Mouse (Mus musculus) left cerebral cortex, postnatal 25 days (tissue): ENCODE results near the gene Hdhd5. TPM values are rescaled to one million over a fixed set of nuclear protein-coding genes. Genes with fewer than 3 reads are reported as not detected.
A peak's percentile ranks its signal among the peaks of the same experiment; 100 is the strongest.

ENCODE experiments used
- DNase-seq, 2 experiments: peaks; one replicate each; pipeline ENCODE4 v3.0.0; 2022; ENCODE audit warnings: low spot score in 2 of 2, mixed read lengths in 1 of 2
- intact Hi-C: fragments of 180-260 bp; cut with DNase I; formaldehyde crosslinking; loops from one replicate; pipeline ENCODE4 v1.15.1; 2025
- total RNA-seq, 2 experiments: library from RNA; stranded (reverse); gene quantifications; 2 replicates each; pipeline ENCODE4 v1.2.3; 2021

Hdhd5 gene
- total RNA-seq, 2 experiments from 2014 or later = 33.0 to 37.0 TPM

- no peak for DNase-seq
- intact Hi-C loops = loop anchor here (2.0 kb wide), 1 partner anchor 16 kb away; no protein-coding TSS in a partner anchor
Measured at GRCm38 (mm10) chr6:120464406-120464939, 66.6 kb downstream of the Hdhd5 start.

- intact Hi-C loops = loop anchor here (2.0 kb wide), 1 partner anchor 17 kb away; no protein-coding TSS in a partner anchor
- DNase-seq = no peak
Measured at GRCm38 (mm10) chr6:120463884-120464283, 67.2 kb downstream of the Hdhd5 start.

- DNase-seq = peak; percentile 60 to 66
- intact Hi-C loops = no loop called here
Measured at GRCm38 (mm10) chr6:120463086-120463871, 67.8 kb downstream of the Hdhd5 start, which contains the start of gene Il17ra. Gene Il17ra (plus strand): TSS chr6:120463247.

GRCm38 (mm10) chr6:120462251-120462650 is 68.9 kb downstream of the Hdhd5 start:
- DNase-seq = no peak
- intact Hi-C loops = no loop called here

- intact Hi-C loops = no loop called here
- no peak for DNase-seq
Measured at GRCm38 (mm10) chr6:120461217-120461616, 69.9 kb downstream of the Hdhd5 start.

Other genes with a start within 250 kb of the Hdhd5 start
- under 1 TPM in 1 of 2 experiments, not detected in 1; 0.32 TPM for gene D330020A13Rik, start 237.0 kb downstream of the Hdhd5 start, total RNA-seq
- 1 to 10 TPM in 1 of 2 experiments, under 1 TPM in 1; 0.55 to 1.3 TPM for gene B4galnt3, start 236.8 kb downstream of the Hdhd5 start, total RNA-seq
- gene Kdm5a, start 167.2 kb downstream of the Hdhd5 start, total RNA-seq = 10 to 100 TPM; 40.3 to 42.1 TPM
- 1 to 10 TPM; 4.1 to 4.7 TPM for gene Ccdc77, start 166.9 kb downstream of the Hdhd5 start, total RNA-seq
- 10 to 100 TPM; 12.1 to 17.0 TPM for gene Il17ra, start 68.1 kb downstream of the Hdhd5 start, total RNA-seq
- gene Tmem121b, start 37.5 kb downstream of the Hdhd5 start, total RNA-seq = 10 to 100 TPM; 65.3 to 78.4 TPM
- gene Cecr2, start 135.1 kb upstream of the Hdhd5 start, total RNA-seq = 1 to 10 TPM; 3.4 to 4.6 TPM
- gene Slc25a18, start 242.3 kb upstream of the Hdhd5 start, total RNA-seq = 10 to 100 TPM; 65.3 to 66.5 TPM